Mouse (Mus musculus): Measurements from ENCODE around the gene Arfgef3.

Arfgef3 gene

GRCm38 (mm10) chr10:18743286-18744142 lies at the start of gene Arfgef3:
TSS of gene Arfgef3 (minus strand) at chr10:18743949.
- DNase-seq (ENCODE audit: low read depth, low spot score): peak; percentile 32

- no peak for DNase-seq (ENCODE audit: low read depth, low spot score)
These were observed 46.3 kb upstream of the Arfgef3 start for GRCm38 (mm10) chr10:18790063-18790462.

- DNase-seq (ENCODE audit: low read depth, low spot score): no peak
These were observed 44.9 kb upstream of the Arfgef3 start for GRCm38 (mm10) chr10:18788601-18789000.

- no peak for DNase-seq (ENCODE audit: low read depth, low spot score)
These were observed 42.9 kb upstream of the Arfgef3 start, which contains the start of gene Gm4922 for GRCm38 (mm10) chr10:18786693-18787092. TSS of gene Gm4922 (minus strand) at chr10:18786793.

- no peak for DNase-seq (ENCODE audit: low read depth, low spot score)
These were observed 33.8 kb upstream of the Arfgef3 start for GRCm38 (mm10) chr10:18777546-18777945.

- DNase-seq (ENCODE audit: low read depth, low spot score): no peak
These were observed 28.9 kb upstream of the Arfgef3 start for GRCm38 (mm10) chr10:18772537-18773179.

- no peak for DNase-seq (ENCODE audit: low read depth, low spot score)
These were observed 26.2 kb upstream of the Arfgef3 start for GRCm38 (mm10) chr10:18769909-18770308.

GRCm38 (mm10) chr10:18760241-18760640 lies 16.5 kb upstream of the Arfgef3 start:
- DNase-seq (ENCODE audit: low read depth, low spot score): peak; percentile 49

- DNase-seq (ENCODE audit: low read depth, low spot score): no peak
These were observed 6.3 kb upstream of the Arfgef3 start for GRCm38 (mm10) chr10:18750057-18750456.

- no peak for DNase-seq (ENCODE audit: low read depth, low spot score)
These were observed 1.7 kb downstream of the Arfgef3 start for GRCm38 (mm10) chr10:18742086-18742485.

GRCm38 (mm10) chr10:18741024-18741423 lies 2.7 kb downstream of the Arfgef3 start:
- no peak for DNase-seq (ENCODE audit: low read depth, low spot score)

GRCm38 (mm10) chr10:18728548-18728947 lies 15.2 kb downstream of the Arfgef3 start:
- no peak for DNase-seq (ENCODE audit: low read depth, low spot score)

GRCm38 (mm10) chr10:18711436-18711835 lies 32.3 kb downstream of the Arfgef3 start:
- no peak for DNase-seq (ENCODE audit: low read depth, low spot score)

GRCm38 (mm10) chr10:18710949-18711348 lies 32.8 kb downstream of the Arfgef3 start:
- DNase-seq (ENCODE audit: low read depth, low spot score): no peak

- DNase-seq (ENCODE audit: low read depth, low spot score): no peak
These were observed 33.9 kb downstream of the Arfgef3 start for GRCm38 (mm10) chr10:18709836-18710235.

GRCm38 (mm10) chr10:18708641-18709040 lies 35.1 kb downstream of the Arfgef3 start:
- DNase-seq (ENCODE audit: low read depth, low spot score): no peak

- DNase-seq (ENCODE audit: low read depth, low spot score): no peak
These were observed 39.2 kb downstream of the Arfgef3 start for GRCm38 (mm10) chr10:18704393-18705120.

- DNase-seq (ENCODE audit: low read depth, low spot score): no peak
These were observed 42.2 kb downstream of the Arfgef3 start for GRCm38 (mm10) chr10:18701517-18701916.

- DNase-seq (ENCODE audit: low read depth, low spot score): no peak
These were observed 43.6 kb downstream of the Arfgef3 start for GRCm38 (mm10) chr10:18700117-18700516.

GRCm38 (mm10) chr10:18699151-18699550 lies 44.6 kb downstream of the Arfgef3 start:
- DNase-seq (ENCODE audit: low read depth, low spot score): no peak

GRCm38 (mm10) chr10:18696461-18696860 lies 47.3 kb downstream of the Arfgef3 start:
- DNase-seq (ENCODE audit: low read depth, low spot score): no peak

GRCm38 (mm10) chr10:18688234-18688633 lies 55.5 kb downstream of the Arfgef3 start:
- no peak for DNase-seq (ENCODE audit: low read depth, low spot score)

All from retina, adult 2 months (tissue).